Mouse (Mus musculus) stomach, embryonic 15.5 days (tissue): ENCODE measurements around the gene Tmem91. TPM values are rescaled to one million over a fixed set of nuclear protein-coding genes. Genes with fewer than 3 reads are reported as not detected.
"Not testable (repeated sequence)": the region's sequence is repeated elsewhere in the genome, so short reads cannot be mapped to it uniquely, and the experiment has no call there.

Experiments
- ATAC-seq: fragments of 200-750 bp; cut with Nextera tagmentation; 2 replicates; pipeline ENCODE4 v1.8.0; 2017; ENCODE audit warnings: low read depth, moderate number of reproducible peaks, moderate TSS enrichment; ENCODE audit not compliant: insufficient read depth, low FRiP score
- H3K27ac ChIP-seq: fragments of 300-500 bp; sonication (generic); 2 replicates; pipeline ENCODE4 v1.5.1; 2015; ENCODE audit warnings: mild to moderate bottlenecking, inconsistent platforms
- H3K27me3 ChIP-seq: fragments of 300-500 bp; sonication (generic); replicated peaks from 2 replicates; pipeline ENCODE4 v1.6.1; 2015; ENCODE audit warnings: inconsistent platforms
- H3K36me3 ChIP-seq: fragments of 300-500 bp; sonication (generic); 2 replicates; pipeline ENCODE4 v1.6.1; 2015; ENCODE audit warnings: inconsistent platforms
- H3K4me1 ChIP-seq: fragments of 300-500 bp; sonication (generic); 2 replicates; pipeline ENCODE4 v1.6.1; 2015; ENCODE audit warnings: inconsistent platforms
- H3K4me2 ChIP-seq: fragments of 300-500 bp; sonication (generic); 2 replicates; pipeline ENCODE4 v1.6.1; 2015; ENCODE audit warnings: mild to moderate bottlenecking, inconsistent platforms
- H3K4me3 ChIP-seq: fragments of 300-500 bp; sonication (generic); replicated peaks from 2 replicates; pipeline ENCODE4 v1.5.1; 2015; ENCODE audit warnings: inconsistent platforms
- H3K9ac ChIP-seq: fragments of 300-500 bp; sonication (generic); 2 replicates; pipeline ENCODE4 v1.6.1; 2015; ENCODE audit warnings: inconsistent platforms
- H3K9me3 ChIP-seq: fragments of 300-500 bp; sonication (generic); 2 replicates; pipeline ENCODE4 v1.6.1; 2016; ENCODE audit warnings: inconsistent platforms
- WGBS: fragments of 180-500 bp; shearing (Covaris S2); methylation state at CpG from one replicate; pipeline ENCODE4 v1.1.7; 2015; 5-methylcytosine and 5-hydroxymethylcytosine counted together
- polyA plus RNA-seq: library from polyadenylated mRNA; unstranded; fragments of >200 nt; fragmentation: Nextera tagmentation; extraction: Ambion mirVana; gene quantifications from 2 replicates; pipeline ENCODE4 v1.2.1, GENCODE M21; 2015

Tmem91 gene
- polyA plus RNA-seq, result 3.0 and 4.0 TPM in 2 replicates

DNA sequence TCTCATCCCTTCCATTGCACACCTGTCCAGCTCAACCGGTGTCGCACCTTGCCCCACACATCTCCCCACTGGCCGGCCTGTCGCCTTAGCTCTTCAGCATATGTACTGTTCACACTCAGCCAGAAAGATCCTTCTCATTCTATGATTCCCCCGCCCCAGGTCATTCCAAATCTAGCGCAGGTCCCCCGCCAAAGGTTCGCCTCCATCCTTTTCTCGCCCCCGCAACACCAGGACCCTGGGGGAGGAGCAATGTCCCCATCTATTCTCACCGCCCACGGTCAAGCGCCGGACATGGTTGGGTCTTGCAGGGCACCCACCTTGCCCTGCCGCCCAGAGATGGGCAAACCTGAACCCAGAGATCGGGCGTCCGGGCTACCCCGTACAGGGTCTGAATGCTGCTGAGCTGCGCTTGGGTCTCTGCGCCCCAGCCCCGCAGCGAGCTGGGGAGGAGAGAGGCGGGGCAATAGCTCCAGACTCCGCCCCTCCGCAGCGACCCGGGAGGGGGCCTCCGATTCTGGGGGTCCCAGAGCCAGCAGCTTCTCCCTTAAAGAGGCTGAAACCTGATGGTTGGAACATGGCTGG is at the start of gene Tmem91:
Gene Tmem91, minus strand, starts transcription at position 448 of the 582 bp plus-strand sequence.
- Histone ChIP-seq H3K27ac (no peak within 1 kb of the TSS), H3K4me3 (peak within 1 kb of the TSS; percentile 38), H3K27me3 (peaks cover 23% of the 10 kb centered on the region), H3K9me3 (no peaks in the 10 kb centered on the region), H3K4me1 (peaks cover 12% of the 10 kb centered on the region), H3K4me2 (peak within 1 kb of the TSS; percentile 73), H3K36me3 (no peaks in the 10 kb centered on the region), H3K9ac (no peak within 1 kb of the TSS)
- ATAC-seq, result no peak
- WGBS, result 3% methylated on average over 29 of the region's 29 CpGs

DNA sequence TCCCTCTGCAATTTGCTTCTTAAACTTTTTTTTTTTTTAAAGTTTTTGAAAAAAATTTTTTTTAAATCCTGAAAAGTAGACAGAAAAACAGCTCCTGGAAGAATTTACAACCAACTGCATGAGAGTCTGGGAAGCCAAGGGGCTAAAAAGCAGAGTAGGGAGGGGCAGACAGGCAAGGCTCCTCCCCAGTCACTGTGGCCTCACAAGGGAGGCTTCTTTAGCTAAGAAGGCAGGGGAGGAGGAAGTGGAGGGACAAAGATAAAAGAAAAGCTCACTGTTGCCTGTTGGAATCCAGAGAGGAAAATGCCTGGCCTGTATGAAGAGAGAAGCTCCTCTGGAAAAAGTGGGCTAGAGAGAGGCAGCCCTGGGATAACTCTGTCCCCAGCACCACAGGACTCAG is 46.8 kb upstream of the Tmem91 start:
- H3K9me3 ChIP-seq, H3K27ac ChIP-seq, H3K4me3 ChIP-seq, H3K9ac ChIP-seq, ATAC-seq, H3K27me3 ChIP-seq, H3K4me2 ChIP-seq: not testable (repeated sequence)
- Histone ChIP-seq H3K4me1 (peaks cover 15% of the 10 kb centered on the region), H3K36me3 (peaks cover 63% of the 10 kb centered on the region)

DNA sequence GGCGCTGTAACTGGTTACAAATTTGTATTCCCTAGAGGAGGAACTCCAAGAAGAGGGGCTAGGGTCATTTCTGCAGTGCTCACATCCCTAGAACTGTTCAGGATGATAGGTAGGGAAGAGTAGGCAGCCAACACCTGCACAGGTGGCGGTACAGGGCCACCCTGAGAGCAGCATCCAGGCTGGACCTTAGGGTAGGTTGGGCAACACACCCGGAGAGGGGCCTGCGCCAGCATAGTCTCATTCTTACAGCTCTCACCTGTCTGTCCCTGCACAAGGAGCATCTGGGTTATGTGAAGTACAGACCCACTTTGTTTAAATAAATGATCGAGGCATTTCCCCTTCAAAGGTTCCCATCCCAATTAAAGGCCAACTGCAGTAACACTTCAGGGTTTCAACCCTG is 45.8 kb upstream of the Tmem91 start:
- Histone ChIP-seq H3K4me3 (no peak overlapping the region), H3K4me2 (no peak overlapping the region), H3K36me3 (peaks cover 56% of the 10 kb centered on the region), H3K9me3 (no peaks in the 10 kb centered on the region), H3K27me3 (no peaks in the 10 kb centered on the region), H3K27ac (no peak overlapping the region), H3K9ac (no peak overlapping the region), H3K4me1 (peaks cover 15% of the 10 kb centered on the region)
- 84% methylated on average over 5 of the region's 5 CpGs for WGBS
- ATAC-seq, result no peak

DNA sequence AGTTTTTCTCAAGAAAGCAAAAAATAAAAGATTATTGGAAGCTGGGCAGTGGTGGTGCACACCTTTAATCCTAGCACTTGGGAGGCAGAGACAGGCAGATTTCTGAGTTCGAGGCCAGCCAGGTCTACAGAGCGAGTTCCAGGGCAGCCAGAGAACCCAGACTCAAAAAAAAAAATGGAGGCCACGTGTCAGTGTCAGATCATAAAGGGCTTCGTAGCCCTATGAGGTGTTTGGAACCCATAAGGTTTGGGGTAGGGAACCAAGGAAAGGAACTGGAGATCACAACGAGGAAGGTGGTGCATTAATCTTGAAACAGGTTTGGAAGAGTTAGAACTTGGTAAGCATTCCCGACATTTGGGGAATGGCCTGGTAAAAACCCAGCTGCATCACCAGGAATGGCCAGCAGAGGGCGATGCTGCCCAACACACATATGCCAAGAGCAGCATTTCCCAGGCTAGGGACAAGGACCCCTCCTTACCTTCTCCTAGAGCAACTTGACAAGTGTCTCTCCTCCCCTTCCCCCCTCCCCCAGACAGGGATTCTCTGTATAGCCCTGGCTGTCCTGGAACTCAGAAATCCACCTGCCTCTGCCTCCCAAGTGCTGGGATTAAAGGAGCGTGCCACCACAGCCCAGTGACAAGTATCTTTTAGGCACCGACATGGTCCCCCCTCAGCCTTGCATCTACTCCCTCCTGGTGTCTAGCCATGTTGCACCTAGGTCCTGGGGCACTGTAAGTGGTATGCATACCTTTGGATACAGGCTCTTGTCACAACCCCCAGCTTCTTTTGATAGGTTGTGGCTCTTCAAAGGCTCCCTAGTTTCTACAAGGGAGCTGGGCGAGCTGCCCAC is 45.0 kb upstream of the Tmem91 start:
- Histone ChIP-seq H3K4me2 (peak overlapping the region; percentile 75), H3K27me3 (no peaks in the 10 kb centered on the region), H3K9me3 (no peaks in the 10 kb centered on the region)

DNA sequence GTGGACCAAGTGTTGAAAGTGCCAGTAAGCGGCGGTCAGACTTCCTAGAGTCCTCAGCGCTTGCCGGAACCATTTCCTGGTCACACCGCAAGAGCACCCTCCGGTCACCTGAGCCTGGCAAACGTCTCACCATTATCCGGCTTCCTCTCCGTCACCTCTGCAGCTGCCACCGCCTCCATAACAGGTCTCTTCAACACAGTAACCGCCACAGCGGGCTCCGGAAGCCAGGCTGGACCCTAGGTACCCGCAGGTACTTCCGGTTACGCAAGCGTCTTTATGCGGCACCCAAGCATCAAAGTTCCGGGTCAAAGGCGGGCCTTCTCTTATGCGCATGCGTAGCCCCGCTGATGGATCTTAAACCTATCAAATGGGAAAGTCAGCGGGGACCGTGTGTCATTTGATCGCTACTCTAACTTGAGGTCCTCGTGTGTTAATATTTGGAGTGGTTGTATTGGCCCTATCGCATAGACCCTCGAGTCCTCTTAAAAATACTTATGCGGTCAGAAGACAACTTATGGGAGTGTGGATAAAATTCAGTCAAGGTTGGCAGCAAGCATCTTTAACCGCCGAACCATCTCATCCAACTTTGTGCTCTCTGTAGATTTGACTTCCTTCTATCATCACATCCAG is 43.9 kb upstream of the Tmem91 start, which contains the start of gene Ccdc97:
Gene Ccdc97, minus strand, starts transcription at position 301 of the 630 bp plus-strand sequence.
- peak within 1 kb of the TSS; percentile 45 for H3K9ac ChIP-seq
- peak; percentile 82 for ATAC-seq
- H3K36me3 ChIP-seq, result peaks cover 54% of the 10 kb centered on the region

More for the DNA sequence above, 45.0 kb upstream of the Tmem91 start:
- 59% methylated on average over 10 of the region's 10 CpGs for WGBS
- H3K4me3 ChIP-seq, result peak overlapping the region; percentile 83; the same call in 1 of the 2 replicates
- peaks cover 15% of the 10 kb centered on the region for H3K4me1 ChIP-seq
- no peak overlapping the region for H3K9ac ChIP-seq
- peaks cover 54% of the 10 kb centered on the region for H3K36me3 ChIP-seq
- no peak for ATAC-seq
- H3K27ac ChIP-seq, result 0 out of 2 replicates have a peak overlapping the region, but pooled peaks have one; percentile 89

DNA sequence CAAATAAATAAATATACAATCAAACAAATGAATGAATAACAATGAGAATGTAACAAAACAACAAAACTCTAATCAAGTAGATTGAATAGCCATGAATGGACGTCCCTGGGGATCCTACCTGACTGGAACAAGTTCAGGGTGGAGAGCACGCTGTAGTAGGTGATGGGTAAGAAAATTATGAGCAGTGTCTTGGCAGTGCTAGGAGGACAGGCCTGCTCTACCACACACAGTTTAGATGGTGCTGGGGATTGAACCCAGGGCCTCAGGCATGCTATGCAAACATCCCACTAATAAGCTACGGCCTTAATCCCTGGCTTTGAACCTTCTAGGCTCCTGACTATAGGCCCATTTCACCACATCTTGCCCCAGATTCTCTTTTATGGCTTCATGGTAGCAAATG is 42.5 kb upstream of the Tmem91 start:
- Histone ChIP-seq H3K9me3 (no peaks in the 10 kb centered on the region), H3K9ac (no peak overlapping the region), H3K36me3 (peaks cover 47% of the 10 kb centered on the region), H3K27ac (no peak overlapping the region), H3K27me3 (no peaks in the 10 kb centered on the region), H3K4me2 (peak overlapping the region; percentile 75; the same call in 1 of the 2 replicates), H3K4me3 (no peak overlapping the region), H3K4me1 (peaks cover 16% of the 10 kb centered on the region)
- WGBS, result 84% methylated on average over 3 of the region's 3 CpGs
- no peak for ATAC-seq

More for the DNA sequence above, 43.9 kb upstream of the Tmem91 start, which contains the start of gene Ccdc97:
- Histone ChIP-seq H3K27ac (peak within 1 kb of the TSS; percentile 89), H3K27me3 (no peaks in the 10 kb centered on the region), H3K9me3 (no peaks in the 10 kb centered on the region), H3K4me1 (peaks cover 15% of the 10 kb centered on the region), H3K4me3 (peak within 1 kb of the TSS; percentile 83), H3K4me2 (peak within 1 kb of the TSS; percentile 75)
- 4% methylated on average over 32 of the region's 32 CpGs for WGBS

DNA sequence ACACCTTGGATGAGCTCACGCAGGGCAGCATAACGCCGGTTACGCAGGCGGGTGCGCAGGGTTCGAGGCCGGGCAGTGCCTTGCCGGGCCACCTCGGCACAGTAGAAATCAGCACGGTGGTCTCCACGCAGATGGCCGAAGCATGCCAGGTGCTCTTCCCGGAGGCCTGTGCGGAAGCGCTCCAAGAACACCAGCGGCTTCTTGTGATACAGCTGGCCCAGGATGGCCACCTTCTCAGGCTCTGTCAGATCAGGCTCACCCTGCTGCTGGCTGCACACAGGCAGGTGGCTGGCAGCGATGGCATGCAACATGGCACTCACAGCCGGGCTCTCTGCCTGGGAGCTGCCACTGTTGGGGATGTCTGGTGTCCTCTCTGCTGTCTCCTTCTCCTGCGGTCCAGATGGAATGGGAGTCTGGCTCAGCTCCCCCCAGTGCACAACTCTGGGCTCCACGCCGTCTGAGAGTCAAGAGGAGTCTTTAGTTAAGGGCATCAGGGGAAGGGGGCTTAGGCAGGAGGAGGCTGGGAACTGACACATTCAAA is 40.8 kb upstream of the Tmem91 start:
- H3K4me3 ChIP-seq, result no peak overlapping the region
- no peak for ATAC-seq
- no peak overlapping the region for H3K27ac ChIP-seq
- no peak overlapping the region for H3K9ac ChIP-seq
- H3K4me2 ChIP-seq, result no peak overlapping the region
- H3K4me1 ChIP-seq, result peaks cover 29% of the 10 kb centered on the region
- H3K9me3 ChIP-seq, result no peaks in the 10 kb centered on the region
- 96% methylated on average over 22 of the region's 22 CpGs for WGBS
- peaks cover 36% of the 10 kb centered on the region for H3K36me3 ChIP-seq
- no peaks in the 10 kb centered on the region for H3K27me3 ChIP-seq

DNA sequence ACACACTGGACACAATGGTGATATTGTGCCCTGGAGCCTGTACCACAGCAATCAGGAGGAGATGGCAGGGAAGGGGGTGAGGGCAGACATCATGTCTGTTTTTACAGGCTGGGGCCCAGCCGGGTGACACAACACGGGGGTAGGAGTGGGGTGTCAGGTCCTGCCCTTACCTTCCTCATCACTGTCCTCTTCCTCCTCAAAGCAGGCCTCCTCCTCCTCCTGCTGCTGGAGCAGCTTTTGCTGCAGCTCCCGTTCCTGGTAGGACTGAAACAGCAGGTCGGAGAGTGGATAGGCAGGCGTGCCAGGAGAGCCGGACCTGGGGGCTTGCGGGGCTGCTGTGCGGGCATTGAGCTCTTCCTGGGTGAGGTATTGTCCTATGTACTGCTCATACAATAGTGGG is 39.6 kb upstream of the Tmem91 start:
- no peaks in the 10 kb centered on the region for H3K9me3 ChIP-seq
- no peak overlapping the region for H3K4me2 ChIP-seq
- H3K4me1 ChIP-seq, result peaks cover 36% of the 10 kb centered on the region
- H3K36me3 ChIP-seq, result peaks cover 28% of the 10 kb centered on the region
- WGBS, result 89% methylated on average over 8 of the region's 8 CpGs
- no peak overlapping the region for H3K9ac ChIP-seq
- no peak overlapping the region for H3K4me3 ChIP-seq
- H3K27ac ChIP-seq, result no peak overlapping the region
- H3K27me3 ChIP-seq, result no peaks in the 10 kb centered on the region
- ATAC-seq, result no peak

DNA sequence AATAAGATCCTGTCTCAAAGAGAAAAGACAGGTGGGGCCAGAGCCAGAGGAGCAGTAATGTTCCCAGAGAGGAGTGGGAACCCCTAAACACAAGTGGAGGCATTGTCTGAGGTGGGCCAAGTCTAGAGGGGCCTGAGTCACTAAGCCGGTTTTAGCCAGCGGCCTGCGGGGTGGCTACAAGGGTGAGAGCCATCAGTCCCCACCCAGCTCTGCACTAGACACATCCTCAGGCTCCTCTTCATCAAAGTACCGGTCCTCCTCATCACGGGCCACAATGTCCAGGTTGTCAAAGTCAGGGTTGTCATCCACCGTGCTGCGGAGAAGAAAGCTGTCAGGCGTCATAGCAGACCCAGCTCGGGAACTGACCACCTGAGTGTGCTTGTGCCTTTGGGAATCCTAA is 37.8 kb upstream of the Tmem91 start:
- Histone ChIP-seq H3K4me1 (peaks cover 33% of the 10 kb centered on the region), H3K9ac (no peak overlapping the region), H3K4me3 (no peak overlapping the region), H3K9me3 (no peaks in the 10 kb centered on the region), H3K27me3 (no peaks in the 10 kb centered on the region), H3K27ac (no peak overlapping the region), H3K36me3 (peaks cover 28% of the 10 kb centered on the region), H3K4me2 (no peak overlapping the region)
- WGBS, result 79% methylated on average over 9 of the region's 9 CpGs
- ATAC-seq, result no peak

DNA sequence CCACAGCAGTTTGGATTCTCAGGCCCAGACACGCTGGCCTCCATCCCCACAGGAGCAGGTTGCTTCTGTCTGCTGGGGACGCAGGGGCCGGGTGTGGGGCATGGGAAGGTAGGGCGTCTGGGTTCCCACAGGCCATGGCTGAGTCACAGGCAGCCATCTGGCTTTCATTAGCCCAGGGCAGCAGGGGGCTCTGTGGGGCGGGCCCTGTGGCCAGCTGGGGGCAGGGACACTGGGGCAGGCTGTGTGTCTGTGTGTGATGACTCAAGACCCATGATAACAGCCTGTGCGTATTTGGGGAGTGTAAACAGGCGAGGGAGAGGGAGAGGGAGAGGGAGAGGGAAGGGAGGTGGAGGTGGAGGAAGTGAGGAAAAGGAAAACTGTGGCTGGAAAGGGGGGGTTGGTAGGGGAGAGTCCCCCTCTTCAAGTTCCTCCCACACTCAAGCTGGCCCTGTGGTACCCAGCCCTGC is 36.8 kb upstream of the Tmem91 start:
- Histone ChIP-seq H3K36me3 (peaks cover 27% of the 10 kb centered on the region), H3K27ac (0 out of 2 replicates have a peak overlapping the region, but pooled peaks have one; percentile 9), H3K4me3 (no peak overlapping the region), H3K9ac (no peak overlapping the region), H3K9me3 (no peaks in the 10 kb centered on the region), H3K4me1 (peaks cover 39% of the 10 kb centered on the region), H3K27me3 (no peaks in the 10 kb centered on the region), H3K4me2 (no peak overlapping the region; the same call in 1 of the 2 replicates)
- WGBS, result 20% methylated on average over 7 of the region's 7 CpGs
- peak; percentile 29 for ATAC-seq

DNA sequence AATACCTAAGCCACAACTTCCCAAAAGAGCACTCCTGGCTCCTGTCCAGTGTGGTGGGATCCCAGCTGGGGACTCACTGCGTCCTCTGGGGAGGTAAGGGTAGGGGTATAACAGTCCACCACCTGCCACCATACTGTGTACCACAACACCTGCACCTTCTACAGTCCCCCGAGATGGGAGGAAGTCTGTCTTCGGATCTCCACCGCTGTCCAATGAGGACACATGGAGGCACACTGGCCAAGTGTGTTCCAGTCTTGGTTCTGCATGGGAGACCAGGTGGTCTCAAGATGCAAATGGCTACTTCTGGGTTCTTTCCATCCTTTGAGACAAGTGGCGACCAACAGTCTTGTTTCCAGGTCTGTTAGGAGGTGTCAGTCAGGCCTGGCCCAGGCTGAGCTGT is 36.2 kb upstream of the Tmem91 start:
- H3K4me2 ChIP-seq, result no peak overlapping the region
- H3K4me3 ChIP-seq, result no peak overlapping the region
- ATAC-seq, result no peak
- no peak overlapping the region for H3K9ac ChIP-seq
- H3K27me3 ChIP-seq, result no peaks in the 10 kb centered on the region
- H3K9me3 ChIP-seq, result no peaks in the 10 kb centered on the region
- H3K36me3 ChIP-seq, result peaks cover 25% of the 10 kb centered on the region
- H3K4me1 ChIP-seq, result peaks cover 45% of the 10 kb centered on the region
- 67% methylated on average over 5 of the region's 5 CpGs for WGBS
- peak overlapping the region; percentile 5; the same call in 1 of the 2 replicates for H3K27ac ChIP-seq
